Mouse (Mus musculus): Measurements from ENCODE around the gene Nfib.

DNA sequence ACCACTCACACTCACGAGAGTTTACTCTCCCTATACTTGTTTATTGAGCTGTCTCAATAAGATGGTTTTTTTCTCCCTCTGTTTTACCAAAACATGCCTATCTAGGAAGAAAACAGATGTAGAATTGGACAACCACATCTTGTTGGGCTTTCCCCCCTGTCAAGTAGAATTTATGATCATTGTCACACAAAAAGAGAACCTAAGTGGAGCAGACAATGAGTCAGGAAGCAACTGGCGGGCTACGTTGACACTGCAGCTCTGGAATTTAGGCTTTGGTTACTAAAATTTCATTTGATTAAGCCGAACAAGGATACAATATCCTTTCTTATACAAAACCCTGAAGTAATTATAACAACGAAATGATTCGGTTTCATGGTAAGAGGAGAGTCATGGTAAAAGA lies 2.7 kb downstream of the Nfib start:
- TF ChIP-seq CTCF (conservative IDR thresholded peaks at IDR 0.05 in 1 of 2, IDR thresholded peaks at IDR 0.05 in 1 of 2; ENCODE audit: low read depth in 2 of 2, low read length in 2 of 2) (no peak), POLR2A (IDR thresholded peaks at IDR 0.05; ENCODE audit: low read depth, low read length) (no peak), NELFE (IDR thresholded peaks at IDR 0.05; ENCODE audit: low read depth, low read length) (no peak), USF2 (conservative IDR thresholded peaks at IDR 0.05; ENCODE audit: low read depth, low read length) (no peak), IRF4 (IDR thresholded peaks at IDR 0.05; ENCODE audit: low read depth, low read length) (no peak), ELF1 (IDR thresholded peaks at IDR 0.05; ENCODE audit: low read depth, low read length) (no peak), MAFK (IDR thresholded peaks at IDR 0.05; ENCODE audit: insufficient replicate concordance, low read length) (no peak), KAT2A (IDR thresholded peaks at IDR 0.05; ENCODE audit: insufficient replicate concordance, low read length) (no peak), HCFC1 (IDR thresholded peaks at IDR 0.05; ENCODE audit: low read depth, low read length) (no peak)

All from CH12.LX (cell line).